Mouse (Mus musculus): ENCODE results near the gene Cks1b.

The Cks1b gene

GRCm38 (mm10) chr3:89382950-89383349 lies 35.2 kb downstream of the Cks1b start:
- no peak for DNase-seq (ENCODE audit: low spot score in 2 of 2)

GRCm38 (mm10) chr3:89382033-89382882 lies 35.9 kb downstream of the Cks1b start:
- no peak for DNase-seq (ENCODE audit: low spot score in 2 of 2)

GRCm38 (mm10) chr3:89381233-89381632 lies 37.0 kb downstream of the Cks1b start:
- no peak for DNase-seq (ENCODE audit: low spot score in 2 of 2)

GRCm38 (mm10) chr3:89380711-89381110 lies 37.5 kb downstream of the Cks1b start:
- DNase-seq (ENCODE audit: low spot score in 2 of 2) = no peak

- DNase-seq (ENCODE audit: low spot score in 2 of 2) = no peak
Observed at GRCm38 (mm10) chr3:89380291-89380690, 37.9 kb downstream of the Cks1b start.

GRCm38 (mm10) chr3:89379388-89380131 lies 38.6 kb downstream of the Cks1b start:
- no peak for DNase-seq (ENCODE audit: low spot score in 2 of 2)

- DNase-seq (ENCODE audit: low spot score in 2 of 2) = peak; percentile 69 to 73
Observed at GRCm38 (mm10) chr3:89378394-89379067, 39.7 kb downstream of the Cks1b start.

GRCm38 (mm10) chr3:89377831-89378230 lies 40.4 kb downstream of the Cks1b start:
- DNase-seq (ENCODE audit: low spot score in 2 of 2) = no peak

- DNase-seq (ENCODE audit: low spot score in 2 of 2) = no peak
Observed at GRCm38 (mm10) chr3:89373581-89374231, 44.5 kb downstream of the Cks1b start.

GRCm38 (mm10) chr3:89367338-89367737 lies 50.8 kb downstream of the Cks1b start:
- no peak for DNase-seq (ENCODE audit: low spot score in 2 of 2)

GRCm38 (mm10) chr3:89365486-89366414 lies 52.4 kb downstream of the Cks1b start:
- DNase-seq (ENCODE audit: low spot score in 2 of 2) = no peak
